Mouse (Mus musculus) brain, embryonic 14.5 days (tissue): ENCODE measurements around the gene Ankrd11.

Source experiments
- CTCF ChIP-seq: fragments of 200-500 bp; IDR thresholded peaks from 2 replicates; pipeline ENCODE4 v1.5.1; 2012; ENCODE audit warnings: inconsistent platforms, mild to moderate bottlenecking, moderate library complexity, borderline replicate concordance; ENCODE audit not compliant: insufficient read depth, insufficient read length; ENCODE audit errors: extremely low read depth
- POLR2A ChIP-seq: fragments of 200-500 bp; IDR thresholded peaks from 2 replicates; pipeline ENCODE4 v1.6.1; 2012; ENCODE audit warnings: mild to moderate bottlenecking, inconsistent platforms, borderline replicate concordance; ENCODE audit not compliant: poor library complexity, insufficient read depth, insufficient read length, severe bottlenecking; ENCODE audit errors: extremely low read depth

- TF ChIP-seq POLR2A, result no peak
- no peak for TF ChIP-seq CTCF
Measured at GRCm38 (mm10) chr8:123047827-123048226, 5.8 kb upstream of the Ankrd11 start.
